Mouse (Mus musculus) hindbrain, embryonic 15.5 days (tissue): Measurements from ENCODE around the gene Tbc1d7. TPM values are rescaled to one million over a fixed set of nuclear protein-coding genes. Genes with fewer than 3 reads are reported as not detected.
A peak's percentile ranks its signal among the peaks of the same experiment; 100 is the strongest.

ENCODE experiments used
- ATAC-seq: fragments of 200-750 bp; cut with Nextera tagmentation; 2 replicates; pipeline ENCODE4 v1.8.0; 2017; ENCODE audit warnings: low read depth, moderate number of reproducible peaks, moderate TSS enrichment; ENCODE audit not compliant: low FRiP score
- H3K27ac ChIP-seq: fragments of 300-500 bp; sonication (generic); replicated peaks from 2 replicates; pipeline ENCODE4 v1.5.1; 2015; ENCODE audit warnings: mild to moderate bottlenecking, inconsistent platforms
- H3K27me3 ChIP-seq: fragments of 300-500 bp; sonication (generic); 2 replicates; pipeline ENCODE4 v1.6.1; 2015; ENCODE audit warnings: control low read depth, inconsistent platforms
- H3K36me3 ChIP-seq: fragments of 300-500 bp; sonication (generic); 2 replicates; pipeline ENCODE4 v1.6.1; 2015; ENCODE audit warnings: control low read depth, inconsistent platforms
- H3K4me1 ChIP-seq: fragments of 300-500 bp; sonication (generic); replicated peaks from 2 replicates; pipeline ENCODE4 v1.6.1; 2015; ENCODE audit warnings: control low read depth, inconsistent platforms
- H3K4me2 ChIP-seq: fragments of 300-500 bp; sonication (generic); 2 replicates; pipeline ENCODE4 v1.6.1; 2015; ENCODE audit warnings: moderate library complexity, mild to moderate bottlenecking, inconsistent platforms
- H3K4me3 ChIP-seq: fragments of 300-500 bp; sonication (generic); 2 replicates; pipeline ENCODE4 v1.5.1; 2015; ENCODE audit warnings: mild to moderate bottlenecking, inconsistent platforms
- H3K9ac ChIP-seq: fragments of 300-500 bp; sonication (generic); 2 replicates; pipeline ENCODE4 v1.6.1; 2015; ENCODE audit warnings: inconsistent platforms
- H3K9me3 ChIP-seq: fragments of 300-500 bp; sonication (generic); 2 replicates; pipeline ENCODE4 v1.6.1; 2016; ENCODE audit warnings: control low read depth, inconsistent platforms
- WGBS: fragments of 180-500 bp; shearing (Covaris S2); methylation state at CpG from one replicate; pipeline ENCODE4 v1.1.7; 2015; 5-methylcytosine and 5-hydroxymethylcytosine counted together
- polyA plus RNA-seq: library from polyadenylated mRNA; unstranded; fragments of >200 nt; fragmentation: Nextera tagmentation; extraction: Ambion mirVana; gene quantifications from 2 replicates; pipeline ENCODE4 v1.2.1, GENCODE M21; 2015

Tbc1d7 gene
- polyA plus RNA-seq: 76.3 and 76.7 TPM in 2 replicates

DNA sequence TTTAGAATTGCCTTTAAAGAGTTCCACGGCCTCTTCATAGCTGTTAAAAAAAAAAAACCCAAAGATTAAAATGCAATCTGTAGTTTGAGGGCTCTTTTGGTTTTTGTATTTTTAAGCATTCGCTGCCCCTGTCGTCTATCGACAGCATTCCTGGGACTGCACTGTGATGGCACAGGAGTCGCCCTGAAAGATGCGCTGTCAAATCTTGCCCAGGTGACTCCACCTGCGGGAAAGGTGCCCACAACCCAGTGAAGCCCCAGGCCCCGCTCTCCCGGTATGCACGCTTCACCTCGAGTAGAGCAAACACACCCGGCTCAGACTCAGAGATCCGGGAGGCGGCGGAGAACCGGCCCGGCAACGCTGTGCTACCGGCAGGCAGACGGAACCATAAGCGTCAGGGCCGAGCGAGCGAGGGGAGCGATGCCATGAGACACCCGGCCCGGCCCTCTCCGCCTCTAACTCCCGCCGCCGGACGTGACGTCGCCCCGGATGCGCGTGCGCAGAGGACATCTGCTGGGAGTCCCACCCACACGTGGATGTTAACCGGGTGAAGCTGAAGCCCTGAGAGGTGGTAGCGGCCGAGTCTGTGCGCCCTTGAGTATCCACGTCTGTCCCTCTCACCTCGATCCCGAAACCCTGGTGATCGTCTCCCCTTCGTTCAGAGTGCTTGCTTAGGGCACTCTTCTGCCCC is at the start of gene Tbc1d7:
Gene Tbc1d7 (minus strand): TSS at position 482 of the 691 bp plus-strand sequence.
- WGBS: 1% methylated on average over 48 of the region's 48 CpGs
- ATAC-seq: peak; percentile 95
- Histone ChIP-seq H3K4me2 (peak within 1 kb of the TSS; percentile 66), H3K36me3 (no peaks in the 10 kb centered on the region), H3K27ac (peak within 1 kb of the TSS; percentile 87), H3K27me3 (no peaks in the 10 kb centered on the region), H3K9ac (peak within 1 kb of the TSS; percentile 78), H3K9me3 (no peaks in the 10 kb centered on the region), H3K4me3 (peak within 1 kb of the TSS; percentile 69), H3K4me1 (peaks cover 7% of the 10 kb centered on the region)

DNA sequence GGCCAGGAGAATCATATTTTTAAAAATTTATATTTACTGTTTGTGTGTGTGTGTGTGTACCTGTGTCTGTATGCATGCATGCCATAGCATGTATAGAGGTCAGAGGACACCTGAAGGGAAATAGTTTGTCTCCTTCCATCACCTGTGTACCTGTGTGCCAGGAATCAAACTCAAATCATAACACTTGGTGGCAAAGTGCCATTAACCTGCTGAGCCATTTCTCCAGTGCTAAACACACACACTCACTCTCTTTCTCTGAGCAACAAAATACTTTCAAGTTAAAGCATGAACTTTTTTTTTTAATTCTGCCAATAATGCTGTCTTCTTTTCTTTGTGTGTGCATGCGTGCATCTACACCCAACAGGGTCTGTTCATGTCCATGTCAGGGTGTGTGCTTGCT is 49.3 kb upstream of the Tbc1d7 start:
- Histone ChIP-seq H3K9ac (no peak overlapping the region), H3K4me3 (no peak overlapping the region), H3K9me3 (no peaks in the 10 kb centered on the region), H3K27me3 (no peaks in the 10 kb centered on the region), H3K4me2 (no peak overlapping the region), H3K4me1 (peaks cover 15% of the 10 kb centered on the region), H3K36me3 (no peaks in the 10 kb centered on the region), H3K27ac (no peak overlapping the region)
- no peak for ATAC-seq
- WGBS: 83% methylated on average over 1 of the region's 1 CpGs

DNA sequence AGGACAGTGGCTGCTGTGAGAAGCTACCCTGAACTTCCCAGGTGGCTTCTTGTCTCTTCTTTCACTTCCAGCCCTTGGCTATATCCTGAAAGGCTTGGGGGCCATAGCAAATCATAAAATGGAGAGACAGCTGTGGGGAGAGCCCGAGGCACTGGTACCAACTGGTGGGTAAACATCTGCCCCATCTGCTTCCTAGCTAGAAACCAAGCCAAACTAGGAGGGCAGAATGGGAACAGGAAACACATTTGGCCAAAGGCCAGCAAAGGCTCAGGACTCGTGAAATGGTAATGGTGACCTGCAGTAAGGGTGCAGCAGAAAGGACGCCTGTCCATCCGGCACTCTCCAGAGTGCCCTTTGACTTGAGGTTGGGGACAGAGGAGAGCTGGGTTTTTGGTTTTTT is 47.5 kb upstream of the Tbc1d7 start:
- Histone ChIP-seq H3K4me2 (no peak overlapping the region), H3K27ac (no peak overlapping the region), H3K27me3 (no peaks in the 10 kb centered on the region), H3K4me1 (peaks cover 28% of the 10 kb centered on the region), H3K4me3 (no peak overlapping the region), H3K36me3 (no peaks in the 10 kb centered on the region), H3K9me3 (no peaks in the 10 kb centered on the region), H3K9ac (no peak overlapping the region)
- no peak for ATAC-seq
- 57% methylated on average over 4 of the region's 4 CpGs for WGBS

DNA sequence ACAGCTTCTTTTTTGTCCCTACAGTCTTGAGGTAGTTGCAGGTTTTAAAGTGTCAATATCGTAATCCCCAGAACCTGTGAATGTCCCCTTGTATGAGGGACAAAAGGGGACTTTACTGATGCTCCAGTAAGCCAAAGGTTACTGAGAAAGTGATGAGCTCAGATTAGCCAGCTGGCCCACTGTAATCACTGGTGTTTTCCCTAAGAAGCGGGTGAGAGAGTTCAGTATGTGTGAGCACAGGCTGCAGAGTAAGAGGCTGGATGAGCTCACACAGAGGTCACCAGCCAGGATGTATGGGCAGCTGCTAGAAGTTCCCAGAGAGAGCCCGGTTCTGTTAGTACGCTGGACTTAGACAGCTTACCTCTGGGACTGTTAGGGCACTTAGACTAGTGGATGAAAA is 47.0 kb upstream of the Tbc1d7 start:
- no peaks in the 10 kb centered on the region for H3K27me3 ChIP-seq
- H3K4me3 ChIP-seq: no peak overlapping the region
- H3K36me3 ChIP-seq: no peaks in the 10 kb centered on the region
- H3K4me1 ChIP-seq: peaks cover 28% of the 10 kb centered on the region
- no peak overlapping the region for H3K27ac ChIP-seq
- H3K9ac ChIP-seq: no peak overlapping the region
- WGBS: 74% methylated on average over 4 of the region's 4 CpGs
- H3K4me2 ChIP-seq: no peak overlapping the region
- ATAC-seq: no peak
- H3K9me3 ChIP-seq: no peaks in the 10 kb centered on the region

DNA sequence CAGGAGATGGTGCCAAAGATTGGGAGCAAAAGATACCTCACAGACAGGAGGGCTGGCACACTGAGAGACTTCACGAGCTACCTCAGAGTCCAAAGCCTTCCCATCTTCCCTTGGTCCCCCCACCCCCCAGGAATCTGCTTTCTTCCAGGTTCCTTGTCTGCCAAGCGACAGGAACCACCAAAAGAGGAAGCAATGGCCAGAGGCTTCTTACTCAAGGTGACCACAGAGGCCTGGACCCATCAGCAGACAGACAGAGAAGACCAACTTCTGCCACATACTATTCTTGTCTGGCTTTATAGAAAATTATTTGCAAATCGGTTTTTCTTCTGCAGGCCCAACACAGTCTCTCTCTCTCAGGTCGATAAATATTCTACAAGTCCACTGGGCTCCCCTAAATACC is 46.4 kb upstream of the Tbc1d7 start:
- WGBS: 84% methylated on average over 4 of the region's 4 CpGs
- Histone ChIP-seq H3K36me3 (no peaks in the 10 kb centered on the region), H3K4me1 (peaks cover 28% of the 10 kb centered on the region), H3K27me3 (no peaks in the 10 kb centered on the region), H3K9me3 (no peaks in the 10 kb centered on the region), H3K9ac (no peak overlapping the region), H3K4me2 (no peak overlapping the region), H3K27ac (no peak overlapping the region), H3K4me3 (no peak overlapping the region)
- ATAC-seq: no peak

DNA sequence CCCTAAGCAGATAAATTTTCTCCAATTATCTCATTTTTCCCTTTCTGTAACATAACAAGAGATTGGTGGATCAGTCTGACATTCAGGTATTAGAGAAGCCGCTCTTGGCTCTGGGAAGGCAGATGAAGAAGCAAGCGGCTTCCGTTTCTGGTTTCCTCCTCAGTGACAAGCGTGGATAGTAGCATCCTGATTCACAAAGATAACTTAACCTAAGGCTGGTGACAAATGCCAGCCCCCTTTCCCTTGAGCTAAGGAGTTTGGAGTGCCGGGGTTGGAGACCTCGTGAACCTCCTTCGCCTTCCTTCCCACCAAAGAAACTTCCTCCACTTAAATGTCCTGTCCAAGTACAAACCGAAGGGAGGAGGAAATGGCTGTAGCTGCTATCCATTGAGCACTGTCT is 45.8 kb upstream of the Tbc1d7 start:
- 82% methylated on average over 8 of the region's 8 CpGs for WGBS
- peaks cover 31% of the 10 kb centered on the region for H3K4me1 ChIP-seq
- no peak for ATAC-seq
- no peak overlapping the region for H3K4me2 ChIP-seq
- H3K27me3 ChIP-seq: no peaks in the 10 kb centered on the region
- H3K9me3 ChIP-seq: no peaks in the 10 kb centered on the region
- H3K4me3 ChIP-seq: no peak overlapping the region
- no peak overlapping the region for H3K27ac ChIP-seq
- H3K9ac ChIP-seq: no peak overlapping the region
- H3K36me3 ChIP-seq: no peaks in the 10 kb centered on the region

DNA sequence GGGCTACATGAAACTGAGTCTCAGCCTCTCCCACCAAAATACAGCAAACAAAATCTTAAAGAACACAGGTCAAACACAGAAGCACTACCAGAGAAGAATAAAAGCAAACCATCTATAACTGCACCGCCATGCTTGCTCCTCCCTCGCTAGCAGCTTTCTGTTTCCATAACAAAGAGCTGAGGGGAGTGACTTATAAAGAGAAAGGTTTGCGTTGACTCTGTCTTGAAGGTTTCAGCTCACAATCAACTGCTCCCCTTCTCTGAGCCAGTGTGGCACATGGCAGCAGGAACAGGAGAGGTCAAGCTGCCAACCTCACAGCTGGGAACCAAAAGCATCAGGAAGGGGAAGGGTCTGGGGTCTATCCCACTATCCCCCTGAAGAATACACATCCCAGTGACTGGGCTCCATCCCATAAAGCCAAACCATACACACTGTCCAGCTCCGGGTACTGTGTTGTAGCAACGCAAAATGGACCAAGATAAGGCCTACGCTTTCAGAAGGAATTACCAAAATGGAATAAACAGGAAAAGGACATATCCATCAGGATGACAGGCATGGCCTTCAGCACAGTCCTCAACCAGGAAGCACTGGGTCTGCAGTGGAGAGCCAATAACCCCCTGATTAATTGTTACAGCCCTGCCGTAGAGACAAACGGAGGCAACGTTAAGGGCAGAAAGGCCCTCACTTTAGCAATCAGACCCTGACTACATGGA is 44.8 kb upstream of the Tbc1d7 start:
- Histone ChIP-seq H3K27ac (peak overlapping the region; percentile 64), H3K4me2 (peak overlapping the region; percentile 50), H3K4me3 (no peak overlapping the region), H3K27me3 (no peaks in the 10 kb centered on the region), H3K9ac (no peak overlapping the region), H3K36me3 (no peaks in the 10 kb centered on the region), H3K4me1 (peaks cover 31% of the 10 kb centered on the region), H3K9me3 (no peaks in the 10 kb centered on the region)
- ATAC-seq: no peak
- 68% methylated on average over 9 of the region's 9 CpGs for WGBS

DNA sequence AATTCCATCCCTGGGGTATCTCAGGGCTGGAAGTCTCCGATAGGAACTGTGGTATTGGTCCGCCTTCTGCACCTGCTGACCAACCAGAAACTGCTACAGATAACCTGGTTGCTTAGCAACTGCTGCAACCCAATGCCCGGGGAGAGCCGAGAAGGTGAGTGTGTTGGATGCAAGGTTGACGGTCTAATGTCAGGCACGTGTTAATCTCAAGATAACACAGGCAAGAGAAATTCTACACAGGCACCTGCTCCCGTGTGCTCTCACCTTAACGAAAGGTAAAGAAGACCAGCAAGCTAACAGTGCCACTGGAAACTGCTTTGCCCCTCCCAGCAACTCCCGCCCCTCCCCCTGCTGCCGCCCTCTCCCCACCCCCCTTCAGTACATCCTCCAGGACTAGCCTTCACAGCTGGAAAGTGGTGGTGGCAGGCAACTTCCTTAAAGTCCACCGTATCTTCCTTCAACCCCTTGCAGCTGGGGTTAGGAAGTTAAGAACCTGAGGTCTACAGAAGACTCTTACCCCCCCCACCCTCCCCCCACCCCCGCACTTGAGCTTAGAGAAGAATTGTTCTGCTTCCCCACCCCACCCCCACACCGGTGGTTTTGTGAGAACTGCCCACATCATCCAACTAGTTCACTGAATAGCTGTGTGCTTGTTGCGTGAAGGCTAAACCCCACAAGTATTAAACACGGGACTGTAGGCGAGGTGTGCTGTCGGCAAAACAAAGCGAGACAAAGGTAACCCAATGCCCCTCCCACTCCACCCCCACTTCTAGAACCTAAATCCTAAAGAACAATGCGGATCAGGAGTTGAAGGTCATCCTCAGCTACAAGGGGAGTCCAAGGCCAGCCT is 44.1 kb upstream of the Tbc1d7 start:
- Histone ChIP-seq H3K9me3 (no peaks in the 10 kb centered on the region), H3K27me3 (no peaks in the 10 kb centered on the region), H3K36me3 (no peaks in the 10 kb centered on the region), H3K9ac (no peak overlapping the region), H3K4me2 (peak overlapping the region; percentile 50), H3K4me1 (peaks cover 31% of the 10 kb centered on the region), H3K4me3 (peak overlapping the region; percentile 20), H3K27ac (peak overlapping the region; percentile 64)
- WGBS: 19% methylated on average over 19 of the region's 19 CpGs
- ATAC-seq: peak; percentile 83

DNA sequence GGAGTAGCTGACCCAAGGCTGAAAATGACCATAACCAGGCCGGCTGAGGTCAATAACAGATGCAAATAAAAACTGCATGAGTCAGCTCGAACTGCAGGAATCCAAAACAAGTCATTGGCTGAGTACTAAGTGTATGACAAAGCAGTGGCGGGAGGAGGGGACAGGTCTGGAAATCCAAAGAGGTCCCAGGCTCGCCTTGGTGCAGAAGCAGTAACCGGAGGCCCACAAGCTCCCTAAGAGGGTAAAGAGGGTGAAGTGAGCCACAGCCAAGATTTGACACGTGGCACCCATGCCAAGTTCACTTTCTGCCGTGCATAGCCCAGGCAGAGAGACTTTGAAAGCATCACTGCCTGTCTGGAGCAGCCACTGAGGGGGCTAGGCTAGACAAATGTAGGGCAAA is 41.0 kb upstream of the Tbc1d7 start:
- H3K27me3 ChIP-seq: no peaks in the 10 kb centered on the region
- H3K4me2 ChIP-seq: no peak overlapping the region
- no peaks in the 10 kb centered on the region for H3K36me3 ChIP-seq
- 59% methylated on average over 7 of the region's 7 CpGs for WGBS
- H3K9me3 ChIP-seq: no peaks in the 10 kb centered on the region
- no peak overlapping the region for H3K4me3 ChIP-seq
- no peak overlapping the region for H3K9ac ChIP-seq
- peaks cover 35% of the 10 kb centered on the region for H3K4me1 ChIP-seq
- no peak for ATAC-seq
- no peak overlapping the region for H3K27ac ChIP-seq

DNA sequence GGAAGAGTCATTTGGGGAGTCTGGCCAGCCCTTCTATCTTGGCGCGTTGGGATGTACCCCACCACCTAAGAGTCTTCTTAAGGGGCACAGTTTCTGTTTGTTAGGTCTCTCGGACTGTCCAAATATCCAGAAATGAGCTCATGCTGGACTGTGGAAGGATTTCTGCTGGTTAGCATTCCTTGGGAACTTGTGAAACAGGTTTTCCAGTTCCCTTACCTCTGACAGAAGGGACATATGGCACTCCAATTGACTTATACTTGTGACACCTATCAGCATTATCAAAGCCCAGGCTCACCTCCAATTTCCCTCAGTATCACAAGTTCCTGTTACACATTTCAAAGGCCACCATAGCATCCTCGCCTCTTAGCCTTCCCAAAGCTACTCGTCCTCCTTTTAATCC is 39.7 kb upstream of the Tbc1d7 start:
- Histone ChIP-seq H3K9ac (no peak overlapping the region), H3K27me3 (no peaks in the 10 kb centered on the region), H3K4me3 (no peak overlapping the region), H3K36me3 (no peaks in the 10 kb centered on the region), H3K27ac (no peak overlapping the region), H3K9me3 (no peaks in the 10 kb centered on the region), H3K4me1 (peaks cover 30% of the 10 kb centered on the region), H3K4me2 (no peak overlapping the region)
- 96% methylated on average over 5 of the region's 5 CpGs for WGBS
- ATAC-seq: no peak

DNA sequence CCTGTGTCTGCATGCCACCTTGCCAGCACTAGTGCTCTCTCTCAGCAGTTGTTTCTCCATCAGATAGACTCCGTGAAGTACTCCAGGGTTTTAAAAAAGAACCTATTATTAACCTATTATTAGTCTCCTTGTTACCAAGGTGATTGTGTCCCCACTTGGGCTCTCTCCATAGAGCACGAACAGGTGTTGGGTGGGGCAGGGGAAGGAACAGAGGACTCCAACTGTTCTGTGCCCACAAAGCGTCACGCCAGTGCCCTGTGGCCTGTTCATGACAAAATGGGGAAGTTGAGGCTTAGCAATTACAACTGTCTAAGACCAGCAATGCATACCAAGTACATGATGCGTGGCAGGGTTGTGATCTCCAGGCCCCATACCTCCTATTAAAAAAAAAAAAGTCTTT is 38.3 kb upstream of the Tbc1d7 start:
- Histone ChIP-seq H3K4me3 (no peak overlapping the region), H3K27ac (no peak overlapping the region), H3K4me2 (no peak overlapping the region), H3K27me3 (no peaks in the 10 kb centered on the region), H3K9ac (no peak overlapping the region), H3K36me3 (no peaks in the 10 kb centered on the region), H3K9me3 (no peaks in the 10 kb centered on the region), H3K4me1 (peaks cover 16% of the 10 kb centered on the region)
- 76% methylated on average over 5 of the region's 5 CpGs for WGBS
- ATAC-seq: no peak

DNA sequence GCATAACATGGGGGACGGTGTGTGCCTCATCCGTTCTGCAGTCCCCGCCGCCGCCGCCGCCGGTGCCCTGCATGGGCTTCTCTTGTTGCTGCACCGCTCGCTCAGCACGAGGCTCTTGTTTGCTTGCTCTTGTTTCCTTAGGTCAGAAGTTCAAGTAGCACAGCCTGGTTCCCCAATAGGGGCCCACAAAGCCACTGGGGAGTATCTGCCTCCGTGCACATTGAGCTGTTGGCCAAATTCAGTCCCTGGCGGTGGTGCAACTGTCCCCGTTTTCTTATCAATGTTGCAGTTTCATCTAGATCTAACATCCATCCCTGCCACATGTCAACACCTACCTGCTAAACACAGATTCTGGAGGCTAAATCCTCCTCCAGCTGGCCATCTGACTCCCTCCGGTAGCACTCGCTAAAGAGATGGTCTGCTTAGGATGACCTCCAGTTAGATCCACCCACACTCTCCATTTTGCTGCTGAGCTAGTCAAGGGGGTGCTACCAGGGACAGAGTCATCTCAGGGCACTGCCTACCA is 37.7 kb upstream of the Tbc1d7 start:
- Histone ChIP-seq H3K4me2 (no peak overlapping the region), H3K9me3 (no peaks in the 10 kb centered on the region), H3K27ac (no peak overlapping the region), H3K4me1 (peaks cover 13% of the 10 kb centered on the region), H3K27me3 (no peaks in the 10 kb centered on the region), H3K4me3 (no peak overlapping the region), H3K36me3 (no peaks in the 10 kb centered on the region), H3K9ac (no peak overlapping the region)
- no peak for ATAC-seq
- WGBS: 30% methylated on average over 16 of the region's 16 CpGs
